Mouse (Mus musculus) lung, embryonic 15.5 days (tissue): ENCODE measurements at regions not wholly inside any gene's neighbourhood (a gene's known extent, or its start where the extent isn't known, plus 50 kb on each side); places are given as distances from the start of the nearest gene placed in this dataset.

Source experiments
- ATAC-seq: fragments of 200-750 bp; cut with Nextera tagmentation; 2 replicates; pipeline ENCODE4 v1.8.0; 2017; ENCODE audit warnings: moderate number of reproducible peaks, borderline replicate concordance; ENCODE audit not compliant: low FRiP score, low TSS enrichment; ENCODE audit errors: extremely low read depth
- H3K27ac ChIP-seq: fragments of 300-500 bp; sonication (generic); 2 replicates; pipeline ENCODE4 v1.5.1; 2015; ENCODE audit warnings: moderate library complexity, mild to moderate bottlenecking, inconsistent platforms
- H3K27me3 ChIP-seq: fragments of 300-500 bp; sonication (generic); 2 replicates; pipeline ENCODE4 v1.6.1; 2015; ENCODE audit warnings: inconsistent platforms
- H3K36me3 ChIP-seq: fragments of 300-500 bp; sonication (generic); 2 replicates; pipeline ENCODE4 v1.6.1; 2015; ENCODE audit warnings: inconsistent platforms
- H3K4me1 ChIP-seq: fragments of 300-500 bp; sonication (generic); 2 replicates; pipeline ENCODE4 v1.6.1; 2015; ENCODE audit warnings: inconsistent platforms
- H3K4me2 ChIP-seq: fragments of 300-500 bp; sonication (generic); 2 replicates; pipeline ENCODE4 v1.6.1; 2015; ENCODE audit warnings: inconsistent platforms, mild to moderate bottlenecking, moderate library complexity
- H3K4me3 ChIP-seq: fragments of 300-500 bp; sonication (generic); 2 replicates; pipeline ENCODE4 v1.5.1; 2015; ENCODE audit warnings: mild to moderate bottlenecking, inconsistent platforms
- H3K9ac ChIP-seq: fragments of 300-500 bp; sonication (generic); 2 replicates; pipeline ENCODE4 v1.6.1; 2015; ENCODE audit warnings: inconsistent platforms
- H3K9me3 ChIP-seq: fragments of 300-500 bp; sonication (generic); 2 replicates; pipeline ENCODE4 v1.6.1; 2016; ENCODE audit warnings: inconsistent platforms
- WGBS: fragments of 180-500 bp; shearing (Covaris S2); methylation state at CpG from one replicate; pipeline ENCODE4 v1.1.7; 2015; 5-methylcytosine and 5-hydroxymethylcytosine counted together

DNA sequence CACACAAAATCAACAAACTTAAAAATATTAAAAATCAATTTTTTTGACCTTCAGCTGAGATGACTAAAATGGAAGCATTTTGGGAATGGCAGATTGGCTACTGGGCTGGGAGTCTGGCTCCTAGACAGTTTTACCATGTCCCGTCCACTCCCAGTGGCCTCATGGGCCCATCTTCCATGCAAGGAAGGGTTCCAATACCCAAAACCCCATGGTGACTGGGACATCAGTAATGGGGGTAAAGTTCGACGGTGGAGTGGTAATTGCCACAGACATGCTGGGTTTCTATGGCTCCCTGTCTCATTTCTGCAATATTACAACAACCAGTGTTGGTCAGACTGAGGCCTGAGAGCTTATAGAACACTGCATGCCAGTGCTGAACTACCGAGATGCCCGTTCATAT, 82.2 kb downstream of the Il20rb start:
- Histone ChIP-seq H3K4me2 (no peak overlapping the region), H3K27ac (no peak overlapping the region), H3K9ac (no peak overlapping the region), H3K9me3 (no peaks in the 10 kb centered on the region), H3K27me3 (no peaks in the 10 kb centered on the region), H3K36me3 (no peaks in the 10 kb centered on the region), H3K4me3 (no peak overlapping the region), H3K4me1 (no peaks in the 10 kb centered on the region)
- 91% methylated on average over 5 of the region's 5 CpGs for WGBS
- ATAC-seq: no peak

DNA sequence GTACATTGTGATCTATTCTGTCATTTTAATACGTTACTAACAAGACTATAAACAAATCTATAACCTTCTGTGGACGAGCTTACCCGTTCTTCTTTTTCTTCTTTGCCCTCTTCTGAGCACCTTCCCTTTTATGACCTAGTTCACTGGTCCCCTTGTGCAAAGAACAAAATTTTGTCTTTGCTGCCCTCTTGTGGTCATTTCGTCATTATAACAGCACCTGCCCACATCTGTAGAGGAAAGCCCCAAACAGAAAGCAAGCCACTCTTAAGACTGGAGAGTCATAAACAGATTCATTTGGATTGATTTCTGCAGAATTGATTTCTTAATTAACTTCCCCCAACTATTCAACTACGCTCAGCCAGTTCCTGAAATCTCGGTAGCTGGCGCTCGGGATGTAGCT, 86.2 kb downstream of the Il20rb start:
- ATAC-seq: no peak
- H3K9me3 ChIP-seq: no peaks in the 10 kb centered on the region
- H3K9ac ChIP-seq: no peak overlapping the region
- 17% methylated on average over 8 of the region's 8 CpGs for WGBS
- no peak overlapping the region for H3K4me2 ChIP-seq
- H3K36me3 ChIP-seq: no peaks in the 10 kb centered on the region
- 0 out of 2 replicates have a peak, but pooled peaks cover 4% of the 10 kb centered on the region for H3K27me3 ChIP-seq
- no peak overlapping the region for H3K4me3 ChIP-seq
- H3K4me1 ChIP-seq: no peaks in the 10 kb centered on the region
- no peak overlapping the region for H3K27ac ChIP-seq

DNA sequence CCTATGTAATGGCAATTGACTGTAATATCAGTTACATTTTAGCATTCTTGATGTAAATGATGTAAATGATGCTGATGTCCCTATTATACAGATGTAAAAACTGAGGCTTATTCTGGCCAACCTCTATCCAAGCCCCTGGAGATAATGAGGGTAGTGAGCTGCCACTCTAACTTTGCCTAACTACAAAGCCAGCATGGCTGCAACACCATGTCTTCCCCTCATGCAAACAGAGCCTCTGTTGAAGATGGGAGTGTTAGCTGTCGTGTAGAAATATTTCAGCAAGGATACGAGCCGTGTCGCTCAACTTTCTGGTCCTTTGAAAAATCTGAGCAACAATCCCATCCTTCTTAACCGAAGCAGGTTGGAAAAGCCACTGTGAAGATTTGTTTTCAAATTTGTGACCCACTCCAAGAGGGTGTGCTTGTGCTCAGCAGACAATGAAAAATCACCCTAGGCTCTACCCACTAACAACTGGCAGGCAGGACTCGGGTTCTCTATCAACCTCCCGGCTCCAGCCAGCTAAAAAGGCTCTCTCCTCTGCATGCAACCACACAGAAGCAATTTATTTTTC, 90.2 kb downstream of the Il20rb start:
- Histone ChIP-seq H3K4me3 (no peak overlapping the region), H3K27ac (no peak overlapping the region), H3K4me2 (no peak overlapping the region), H3K27me3 (0 out of 2 replicates have a peak, but pooled peaks cover 4% of the 10 kb centered on the region), H3K36me3 (no peaks in the 10 kb centered on the region), H3K4me1 (no peaks in the 10 kb centered on the region), H3K9me3 (no peaks in the 10 kb centered on the region), H3K9ac (no peak overlapping the region)
- 85% methylated on average over 7 of the region's 7 CpGs for WGBS
- no peak for ATAC-seq

DNA sequence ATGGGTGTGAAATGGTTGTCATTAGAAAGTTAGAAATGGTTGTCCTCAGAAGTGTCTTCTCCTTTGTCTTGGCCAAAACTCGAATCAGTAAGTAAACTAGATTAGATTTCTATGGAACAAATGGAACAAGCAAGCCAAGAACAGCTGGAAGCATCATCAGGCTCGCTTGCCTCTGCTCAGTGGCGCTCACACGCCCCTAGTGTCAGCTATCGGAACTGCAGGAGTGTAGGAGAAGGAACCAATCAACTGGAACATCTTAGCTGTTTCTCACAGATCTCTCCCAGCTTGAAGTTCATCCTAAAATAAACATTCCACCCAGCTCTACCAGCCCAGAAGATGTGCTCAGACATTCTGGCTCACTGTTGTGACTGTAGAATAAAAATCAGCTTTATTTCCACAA, 90.9 kb downstream of the Il20rb start:
- no peak overlapping the region for H3K4me3 ChIP-seq
- H3K27ac ChIP-seq: no peak overlapping the region
- no peak for ATAC-seq
- 0 out of 2 replicates have a peak, but pooled peaks cover 4% of the 10 kb centered on the region for H3K27me3 ChIP-seq
- H3K36me3 ChIP-seq: no peaks in the 10 kb centered on the region
- H3K4me1 ChIP-seq: no peaks in the 10 kb centered on the region
- no peak overlapping the region for H3K9ac ChIP-seq
- H3K9me3 ChIP-seq: no peaks in the 10 kb centered on the region
- no peak overlapping the region for H3K4me2 ChIP-seq
- WGBS: 12% methylated on average over 5 of the region's 5 CpGs

DNA sequence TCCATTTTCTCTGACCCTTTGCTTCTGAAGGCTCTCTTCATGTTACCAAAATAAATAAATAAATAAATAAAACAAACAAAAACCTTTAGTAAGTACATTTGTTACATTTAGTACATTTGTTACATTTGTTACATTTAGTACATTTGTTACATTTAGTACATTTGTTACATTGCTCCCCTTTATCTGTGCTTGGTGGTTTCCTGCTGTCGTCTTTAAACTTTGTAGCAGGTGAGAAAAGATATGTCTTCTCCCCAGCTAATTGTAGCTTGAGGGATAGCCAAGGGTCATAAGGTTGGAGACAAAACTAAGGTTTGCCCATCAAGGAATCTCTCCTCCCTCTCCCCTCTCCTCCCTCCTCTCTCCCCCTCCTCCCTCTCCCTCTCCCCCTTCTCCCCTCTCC, 92.0 kb downstream of the Il20rb start:
- Histone ChIP-seq H3K4me3 (no peak overlapping the region), H3K9ac (no peak overlapping the region), H3K27me3 (0 out of 2 replicates have a peak, but pooled peaks cover 4% of the 10 kb centered on the region), H3K9me3 (no peaks in the 10 kb centered on the region), H3K36me3 (no peaks in the 10 kb centered on the region), H3K4me1 (no peaks in the 10 kb centered on the region), H3K27ac (no peak overlapping the region), H3K4me2 (no peak overlapping the region)
- ATAC-seq: no peak
- WGBS: 39% methylated on average over 1 of the region's 1 CpGs

DNA sequence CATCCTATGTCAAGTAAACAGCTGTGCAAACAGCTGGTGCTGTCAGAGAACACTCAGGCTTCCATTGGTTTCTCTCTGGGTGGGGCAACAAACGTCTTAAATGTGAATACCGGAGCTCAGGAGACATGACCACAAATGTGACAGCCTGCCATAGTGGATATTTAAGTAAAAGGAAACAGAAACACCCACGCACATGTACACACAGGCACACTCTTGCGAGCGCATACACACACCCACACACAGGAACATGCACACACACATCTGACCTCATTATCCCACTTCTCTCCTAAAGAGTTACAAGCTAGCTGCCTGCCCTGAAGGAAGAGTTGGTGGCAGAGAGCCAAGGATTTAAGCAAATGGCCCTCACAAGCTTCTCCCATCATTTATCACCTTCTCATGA, 92.4 kb downstream of the Il20rb start:
- Histone ChIP-seq H3K36me3 (no peaks in the 10 kb centered on the region), H3K27ac (no peak overlapping the region), H3K4me1 (no peaks in the 10 kb centered on the region), H3K9ac (no peak overlapping the region), H3K27me3 (0 out of 2 replicates have a peak, but pooled peaks cover 4% of the 10 kb centered on the region), H3K9me3 (no peaks in the 10 kb centered on the region), H3K4me2 (no peak overlapping the region), H3K4me3 (no peak overlapping the region)
- 50% methylated on average over 5 of the region's 5 CpGs for WGBS
- no peak for ATAC-seq

DNA sequence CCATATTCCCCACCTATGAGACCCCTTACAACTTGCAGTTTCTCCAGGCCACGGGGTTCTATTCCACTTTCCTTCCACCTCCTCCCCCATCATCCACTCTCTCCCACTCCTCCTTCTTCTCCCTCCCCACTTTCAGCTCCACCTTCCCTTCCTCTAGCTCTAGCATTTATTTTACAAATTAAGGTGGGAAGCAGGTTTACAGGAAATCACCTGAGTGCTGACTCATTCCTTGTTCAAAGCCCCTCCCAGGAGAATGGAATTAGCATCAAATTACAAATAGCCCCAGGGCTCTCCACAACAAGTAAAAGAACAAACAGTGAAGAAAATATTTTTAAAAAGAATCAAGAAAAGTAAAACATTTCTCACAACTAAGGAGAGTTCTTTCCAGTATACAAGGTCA, 94.3 kb downstream of the Il20rb start:
- Histone ChIP-seq H3K36me3 (no peaks in the 10 kb centered on the region), H3K4me1 (no peaks in the 10 kb centered on the region), H3K4me3 (no peak overlapping the region), H3K27me3 (no peaks in the 10 kb centered on the region), H3K9ac (no peak overlapping the region), H3K27ac (no peak overlapping the region), H3K9me3 (no peaks in the 10 kb centered on the region), H3K4me2 (no peak overlapping the region)
- no peak for ATAC-seq
- WGBS: 29% methylated on average over 1 of the region's 1 CpGs

DNA sequence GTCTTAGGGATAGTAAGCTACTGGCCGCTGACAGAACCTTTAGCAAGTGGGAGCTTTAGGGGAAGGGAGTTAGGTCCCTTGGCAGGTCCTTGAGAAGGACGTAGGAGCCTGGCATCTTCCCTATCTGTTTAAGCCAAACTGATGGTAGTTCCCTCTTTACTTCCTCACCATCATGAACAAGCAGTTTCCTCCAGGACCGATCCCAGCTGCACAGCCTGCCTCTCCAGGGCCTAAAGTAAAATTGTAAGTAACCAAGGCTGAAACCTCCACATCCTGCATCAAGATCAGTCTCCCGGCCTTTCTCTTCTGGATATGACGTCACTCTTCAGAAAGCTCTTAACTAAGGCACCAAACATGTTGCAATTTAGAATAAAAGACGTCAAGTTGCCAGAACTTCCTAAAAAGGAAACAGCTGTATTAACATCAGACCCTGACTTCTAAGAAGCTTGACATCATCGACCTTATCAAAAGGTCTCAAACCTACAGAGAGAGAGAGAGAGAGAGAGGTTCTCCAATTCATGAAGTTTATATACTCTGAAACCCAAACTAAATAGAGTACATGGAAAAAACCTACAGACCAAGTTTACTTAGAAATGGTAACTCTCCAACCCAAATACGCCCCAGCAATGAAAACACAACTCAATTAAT, 94.9 kb downstream of the Il20rb start:
- no peak overlapping the region for H3K9ac ChIP-seq
- 51% methylated on average over 8 of the region's 8 CpGs for WGBS
- H3K36me3 ChIP-seq: no peaks in the 10 kb centered on the region
- no peaks in the 10 kb centered on the region for H3K27me3 ChIP-seq
- H3K4me3 ChIP-seq: no peak overlapping the region
- H3K27ac ChIP-seq: no peak overlapping the region
- no peak overlapping the region for H3K4me2 ChIP-seq
- H3K4me1 ChIP-seq: no peaks in the 10 kb centered on the region
- H3K9me3 ChIP-seq: no peaks in the 10 kb centered on the region
- no peak for ATAC-seq

DNA sequence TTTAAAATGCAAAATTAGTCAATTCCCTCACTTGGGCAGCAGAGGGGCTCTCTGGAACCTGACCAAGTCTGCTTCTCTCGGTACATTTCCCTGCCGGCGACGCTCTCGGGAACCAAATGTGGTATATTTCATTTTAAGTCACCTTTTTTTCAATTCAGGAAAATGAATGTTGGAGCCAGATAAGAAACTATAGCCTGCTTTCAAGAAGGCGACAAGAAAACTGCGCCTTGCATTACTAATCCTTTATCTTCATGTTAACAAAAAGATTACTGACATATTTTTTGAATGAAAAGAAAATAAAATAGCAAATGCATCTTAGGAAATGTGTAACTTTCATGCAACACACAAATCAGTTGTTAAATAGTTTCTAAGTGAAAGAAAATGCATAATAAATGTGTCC, 98.2 kb downstream of the Il20rb start:
- no peak for ATAC-seq
- no peaks in the 10 kb centered on the region for H3K9me3 ChIP-seq

DNA sequence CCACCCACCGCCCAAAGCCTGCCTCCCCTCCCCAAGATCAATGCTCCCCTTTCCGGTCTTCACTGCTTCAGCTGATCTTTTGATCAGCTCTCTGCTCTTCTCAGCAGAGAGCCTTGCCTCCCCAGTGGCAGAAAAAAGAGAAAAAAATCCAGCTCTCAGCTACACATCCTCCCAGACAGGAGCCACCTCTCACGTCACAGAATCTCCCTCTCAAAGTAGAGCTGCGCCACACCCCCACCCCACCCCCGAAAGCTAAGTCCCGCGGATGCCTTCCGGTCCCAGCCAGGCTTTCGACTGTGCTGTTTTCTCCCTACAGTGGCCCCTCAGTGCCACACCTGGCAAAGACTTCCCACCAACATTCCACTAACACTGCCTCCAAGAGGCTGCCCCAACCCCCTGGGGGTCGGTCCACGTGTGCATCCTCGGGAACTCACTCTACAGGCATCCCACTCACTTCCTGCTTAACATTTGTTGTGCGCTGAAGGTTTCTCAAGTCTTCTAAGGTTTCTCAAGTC, 99.4 kb downstream of the Il20rb start:
- WGBS: 27% methylated on average over 13 of the region's 13 CpGs
- Histone ChIP-seq H3K9ac (no peak overlapping the region), H3K4me2 (no peak overlapping the region), H3K4me1 (no peaks in the 10 kb centered on the region), H3K4me3 (no peak overlapping the region), H3K36me3 (no peaks in the 10 kb centered on the region), H3K27ac (no peak overlapping the region), H3K27me3 (no peaks in the 10 kb centered on the region), H3K9me3 (no peaks in the 10 kb centered on the region)
- no peak for ATAC-seq

More for the DNA sequence above, 98.2 kb downstream of the Il20rb start:
- no peaks in the 10 kb centered on the region for H3K36me3 ChIP-seq
- H3K4me2 ChIP-seq: no peak overlapping the region
- no peak overlapping the region for H3K9ac ChIP-seq
- 73% methylated on average over 7 of the region's 7 CpGs for WGBS
- no peaks in the 10 kb centered on the region for H3K4me1 ChIP-seq
- H3K4me3 ChIP-seq: no peak overlapping the region
- H3K27ac ChIP-seq: no peak overlapping the region
- H3K27me3 ChIP-seq: no peaks in the 10 kb centered on the region

DNA sequence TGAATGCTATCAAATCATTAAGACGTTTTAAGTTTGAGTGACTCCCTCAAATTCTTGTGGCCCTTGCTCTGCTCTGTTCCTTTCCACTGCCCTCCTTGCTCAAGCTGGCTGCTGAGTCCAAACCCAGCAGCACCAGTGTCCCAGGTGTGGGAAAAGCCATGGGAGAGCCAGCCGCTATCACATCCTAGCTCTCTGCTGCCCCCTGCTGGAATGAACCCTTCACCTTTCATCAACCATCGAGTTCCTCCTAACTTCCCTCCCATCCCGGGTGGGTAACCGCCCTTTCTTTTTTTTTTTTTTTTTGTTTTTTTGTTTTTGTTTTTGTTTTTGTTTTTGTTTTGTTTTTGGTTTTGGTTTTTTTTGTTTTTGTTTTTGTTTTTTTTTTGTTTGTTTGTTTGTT, 104.1 kb downstream of the Il20rb start:
- Histone ChIP-seq H3K36me3 (no peaks in the 10 kb centered on the region), H3K4me1 (no peaks in the 10 kb centered on the region), H3K4me2 (no peak overlapping the region), H3K27me3 (no peaks in the 10 kb centered on the region), H3K9ac (no peak overlapping the region), H3K9me3 (no peaks in the 10 kb centered on the region), H3K4me3 (no peak overlapping the region), H3K27ac (no peak overlapping the region)
- no peak for ATAC-seq
- 48% methylated on average over 5 of the region's 5 CpGs for WGBS

DNA sequence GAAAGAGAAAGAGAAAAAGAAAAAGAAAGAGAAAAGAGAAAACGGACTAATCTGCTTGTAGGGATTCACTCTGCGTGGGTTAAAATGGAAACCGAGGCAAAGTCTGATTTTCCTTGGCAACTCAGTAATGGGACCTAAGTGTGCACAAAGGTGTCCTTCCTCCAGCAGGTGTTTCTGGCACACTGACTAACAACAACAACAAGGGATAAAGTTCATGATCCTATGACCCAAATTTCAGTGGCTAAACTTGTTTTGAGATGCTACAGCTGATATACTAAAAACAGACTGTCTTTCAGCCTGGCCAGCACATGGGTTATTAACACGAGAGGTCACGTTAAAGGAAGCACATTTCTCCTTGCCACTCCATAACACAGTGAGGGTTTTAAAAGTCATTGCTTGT, 116.7 kb downstream of the Il20rb start:
- 76% methylated on average over 5 of the region's 5 CpGs for WGBS
- Histone ChIP-seq H3K9ac (no peak overlapping the region), H3K27ac (no peak overlapping the region), H3K4me2 (no peak overlapping the region), H3K27me3 (no peaks in the 10 kb centered on the region), H3K4me1 (no peaks in the 10 kb centered on the region), H3K4me3 (no peak overlapping the region), H3K36me3 (no peaks in the 10 kb centered on the region), H3K9me3 (no peaks in the 10 kb centered on the region)
- no peak for ATAC-seq
